Mouse (Mus musculus) left cerebral cortex, adult 9 months (tissue): ENCODE measurements at regions not wholly inside any gene's neighbourhood (a gene's known extent, or its start where the extent isn't known, plus 50 kb on each side); places are given as distances from the start of the nearest gene placed in this dataset.
A peak's percentile ranks its signal among the peaks of the same experiment; 100 is the strongest.

ENCODE experiments used
- DNase-seq, 2 experiments: peaks; one replicate each; pipeline ENCODE4 v3.0.0; 2022; ENCODE audit warnings: low spot score in 2 of 2

DNA sequence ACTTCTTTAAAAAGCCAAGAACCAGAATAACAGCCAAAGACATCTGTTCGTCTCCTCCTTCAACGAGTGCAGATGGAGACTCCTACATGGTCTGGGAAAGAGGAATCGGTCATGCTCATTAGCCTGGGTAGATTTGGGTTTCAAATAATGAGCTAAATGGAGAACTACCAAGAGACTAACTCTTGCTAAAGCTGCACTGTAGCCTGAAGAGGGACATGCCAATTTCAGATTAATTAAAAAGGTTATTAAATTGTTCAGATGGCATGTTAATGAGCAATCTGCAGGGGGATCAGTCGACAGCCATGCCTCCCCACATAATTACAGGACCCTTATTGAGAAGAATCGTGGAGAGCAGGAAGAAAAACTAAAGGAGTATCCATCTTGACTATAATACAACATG lies 386.1 kb downstream of the Nedd1 start:
- DNase-seq = no peak

DNA sequence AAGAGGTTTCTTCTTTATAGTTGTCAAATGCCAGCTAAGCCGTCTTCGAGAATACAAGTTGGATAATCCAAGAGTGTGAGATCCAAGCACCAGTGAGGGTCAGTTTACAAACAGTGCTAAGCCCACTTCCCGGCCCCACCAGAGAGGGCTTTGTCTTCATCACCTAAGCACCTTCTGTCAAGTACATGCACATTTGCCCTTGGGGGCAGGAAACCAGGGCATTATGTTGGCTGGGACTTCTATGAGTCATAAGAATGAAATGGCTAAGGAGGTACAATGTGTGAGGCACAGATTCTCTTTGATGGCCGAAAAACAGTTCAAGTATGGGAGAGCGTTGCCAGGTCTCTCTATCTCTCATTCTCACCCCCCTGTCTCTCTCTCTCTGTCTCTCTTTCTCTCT lies 387.1 kb downstream of the Nedd1 start:
- DNase-seq = no peak

DNA sequence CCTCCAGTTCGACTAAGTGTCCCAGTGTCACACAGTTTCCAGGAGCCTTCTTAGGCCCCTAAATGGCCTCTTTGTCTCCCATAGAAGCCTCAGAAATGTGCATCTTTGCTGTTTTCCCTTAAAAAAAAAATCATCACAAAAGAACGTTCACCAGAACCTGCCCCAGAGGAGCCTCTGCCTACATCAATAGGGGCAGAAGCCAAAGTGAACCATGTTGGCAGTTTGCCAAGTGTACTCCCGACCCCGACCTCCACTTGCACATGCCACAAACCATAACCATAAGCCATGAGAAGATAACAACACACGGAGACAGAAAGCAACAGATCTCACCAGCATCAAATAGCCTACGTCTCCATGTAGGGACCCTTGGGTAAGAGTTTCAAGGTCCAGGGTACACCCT lies 388.4 kb downstream of the Nedd1 start:
- DNase-seq = no peak

DNA sequence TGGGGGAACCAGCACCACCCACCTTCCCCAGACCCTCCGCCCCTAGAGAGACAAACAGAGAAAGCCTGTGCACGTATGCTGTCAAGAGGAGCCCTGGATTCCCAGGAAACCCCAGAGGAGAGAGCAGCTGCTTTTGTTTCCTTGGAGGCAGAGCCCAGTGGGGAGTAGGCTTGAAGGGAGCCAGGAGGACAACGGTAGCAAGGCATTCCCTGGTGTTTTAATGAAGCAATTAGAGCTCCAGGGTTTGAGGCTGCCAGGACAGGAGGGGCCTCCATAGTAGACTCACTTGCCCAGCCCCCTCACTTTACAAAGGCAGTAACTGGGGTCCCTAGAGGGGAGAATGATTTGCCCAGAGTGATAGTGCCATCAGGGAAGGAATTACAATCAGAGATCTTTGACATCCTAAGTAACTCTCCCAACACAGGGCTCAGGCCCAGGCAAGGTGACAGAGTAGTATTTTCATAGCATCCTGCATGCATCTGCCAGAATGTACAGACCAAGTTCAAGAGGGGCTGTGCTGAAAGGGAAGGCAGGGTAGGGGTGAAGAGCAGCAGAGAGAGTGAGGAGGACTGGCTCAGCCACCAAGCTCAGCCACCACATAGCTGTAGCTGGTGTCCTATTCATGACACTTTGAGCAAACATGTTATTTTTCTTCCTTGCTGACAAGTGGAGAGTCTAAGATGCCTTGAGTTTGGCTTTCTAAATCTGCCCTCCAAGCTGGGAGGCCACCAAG lies 389.0 kb downstream of the Nedd1 start:
- no peak for DNase-seq

DNA sequence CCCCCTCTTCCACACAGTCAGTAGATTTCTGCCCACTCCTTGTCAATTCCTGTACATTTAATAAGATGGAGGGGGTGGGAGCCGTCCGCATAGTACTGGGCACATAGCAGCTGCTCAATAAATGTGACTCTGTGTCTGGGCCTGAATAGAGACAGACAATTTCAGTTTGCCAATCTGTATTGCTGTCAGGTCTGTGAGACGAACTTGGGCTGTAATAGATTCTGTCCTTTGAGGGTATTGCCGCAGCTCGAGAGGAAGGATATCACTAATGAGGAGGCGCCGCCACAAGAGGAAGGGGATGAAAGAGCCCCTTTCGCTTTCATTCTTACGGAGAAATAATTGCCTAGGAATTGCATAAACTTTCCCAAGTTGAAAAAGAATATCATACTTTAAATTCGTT lies 392.1 kb downstream of the Nedd1 start:
- DNase-seq = no peak

DNA sequence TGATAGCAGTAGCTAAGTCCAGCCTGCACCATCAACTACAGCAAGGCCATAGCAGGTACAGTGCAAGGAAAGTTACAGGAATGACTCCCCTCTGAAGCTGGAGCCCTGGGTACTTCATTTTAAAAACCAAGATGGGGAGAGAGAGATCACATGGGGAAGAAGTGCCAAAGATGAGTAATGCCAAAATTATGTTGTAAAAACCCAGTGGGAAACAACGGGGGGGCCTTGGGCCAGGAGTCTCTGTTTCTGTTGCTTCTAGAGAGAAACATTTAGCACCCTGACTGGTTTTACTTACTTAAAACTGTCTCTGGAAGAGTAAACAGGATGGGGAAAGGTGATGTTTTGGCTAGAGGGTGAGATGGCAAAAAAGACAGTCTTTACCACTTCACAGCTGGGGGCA lies 392.6 kb downstream of the Nedd1 start:
- DNase-seq = no peak

DNA sequence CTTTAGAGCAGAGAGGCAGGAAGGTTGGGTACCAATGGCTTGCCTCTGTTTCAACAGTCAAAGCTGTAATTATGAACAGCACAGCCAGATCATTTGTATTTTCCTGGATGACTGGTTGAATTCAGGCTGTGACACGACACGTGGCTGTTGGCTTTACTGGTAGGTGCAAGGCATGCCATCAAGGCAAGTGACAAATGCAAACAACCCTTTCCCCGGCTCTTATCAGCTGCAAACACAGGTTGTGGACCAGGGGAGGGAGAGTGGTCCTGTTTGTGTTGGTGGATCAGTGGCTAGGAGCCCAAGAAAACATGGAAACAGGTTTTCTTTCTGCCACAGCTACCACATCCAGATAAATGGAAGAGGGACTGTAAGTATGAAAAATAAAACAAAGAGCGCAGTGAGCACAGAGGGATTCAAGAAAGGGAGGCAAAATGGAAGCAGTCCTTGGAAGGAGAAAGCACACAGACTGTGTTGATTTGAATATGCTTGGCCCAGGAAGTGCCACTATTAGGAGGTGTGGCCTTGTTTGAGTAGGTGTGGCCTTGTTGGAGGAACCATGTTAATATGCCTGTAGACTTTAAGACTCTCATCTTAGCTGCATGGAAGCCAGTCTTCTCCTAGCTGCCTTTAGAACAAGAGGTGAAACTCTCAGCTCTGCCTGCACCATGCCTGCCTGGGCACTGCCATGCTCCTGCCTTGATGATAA lies 396.8 kb downstream of the Nedd1 start:
- DNase-seq = no peak

DNA sequence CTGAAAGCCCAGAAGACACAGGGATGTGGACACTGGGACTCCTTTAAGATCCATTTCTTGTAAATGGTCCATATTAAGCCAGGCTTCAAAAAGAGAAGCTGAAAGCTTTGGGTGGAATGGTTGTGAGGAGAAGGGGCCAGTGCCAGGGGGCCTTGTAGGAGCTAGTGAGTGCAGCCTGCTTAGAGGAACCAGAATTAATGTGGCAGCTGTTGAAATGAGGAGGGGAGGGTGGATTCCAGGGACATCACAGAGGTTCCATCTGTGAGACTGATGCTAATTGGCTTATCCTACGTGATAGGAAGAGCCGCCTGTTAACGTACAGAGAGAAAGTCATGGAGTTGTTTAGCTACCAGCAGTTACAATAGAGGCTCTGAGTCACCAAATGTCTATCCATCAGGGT lies 407.6 kb downstream of the Nedd1 start:
- DNase-seq = no peak

DNA sequence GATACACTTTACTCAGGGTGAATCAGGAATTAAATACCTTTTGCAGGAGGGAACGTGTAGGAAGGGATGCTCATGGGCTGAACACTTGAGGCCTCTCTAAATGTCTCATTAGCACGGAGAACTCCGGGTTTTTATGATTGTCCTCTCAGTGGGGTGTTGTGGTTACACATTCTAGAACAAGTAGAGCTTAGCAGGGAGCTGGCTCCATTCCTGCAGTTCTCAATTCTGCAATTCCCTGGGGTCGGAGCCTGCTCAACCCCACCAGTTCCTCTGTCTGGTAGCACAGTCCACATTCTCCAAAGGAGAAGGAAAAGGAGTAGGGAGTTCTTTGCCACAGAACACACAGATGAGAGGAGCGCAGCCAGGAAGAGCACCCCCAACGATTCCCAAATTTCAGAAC lies 409.9 kb downstream of the Nedd1 start:
- no peak for DNase-seq

DNA sequence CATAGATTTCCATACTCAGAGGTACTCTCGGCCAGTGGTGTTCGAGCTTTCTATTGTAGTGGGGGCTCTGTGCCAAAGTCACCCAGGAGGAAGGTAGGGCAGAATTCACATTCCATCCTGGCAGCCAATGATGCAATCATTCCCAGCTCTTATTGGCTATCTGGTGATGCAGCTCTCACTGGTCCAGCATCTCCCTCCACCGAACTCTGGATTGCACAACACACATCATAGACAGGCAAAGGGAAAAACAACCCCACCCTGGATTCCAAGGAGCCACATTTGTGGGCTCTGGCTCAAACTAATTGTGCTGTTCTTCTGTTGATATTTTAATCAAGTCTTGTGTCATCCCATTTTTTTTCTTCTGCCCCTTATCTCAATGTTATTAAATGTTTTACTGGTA lies 413.6 kb downstream of the Nedd1 start:
- DNase-seq = no peak

DNA sequence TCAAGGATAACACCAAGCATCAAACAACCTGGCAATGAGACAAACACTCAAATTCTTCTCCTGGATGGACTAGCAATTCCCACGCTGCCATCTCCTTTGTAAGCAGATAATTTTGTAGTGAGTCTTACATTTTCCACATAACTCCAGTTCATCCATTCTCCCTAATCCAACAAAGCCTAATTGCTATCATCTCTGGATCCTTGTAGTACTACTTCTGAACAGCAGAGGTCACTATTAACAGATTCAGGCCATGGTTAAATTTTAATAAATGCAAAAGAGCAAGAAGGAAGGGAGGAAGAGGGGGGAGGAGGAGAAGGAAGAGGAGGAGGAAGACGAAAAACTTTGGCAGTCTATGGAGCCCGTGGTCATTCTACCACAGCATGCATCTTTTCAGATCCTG lies 414.4 kb downstream of the Nedd1 start:
- peak in 1 of 2 experiments; percentile 10 for DNase-seq

DNA sequence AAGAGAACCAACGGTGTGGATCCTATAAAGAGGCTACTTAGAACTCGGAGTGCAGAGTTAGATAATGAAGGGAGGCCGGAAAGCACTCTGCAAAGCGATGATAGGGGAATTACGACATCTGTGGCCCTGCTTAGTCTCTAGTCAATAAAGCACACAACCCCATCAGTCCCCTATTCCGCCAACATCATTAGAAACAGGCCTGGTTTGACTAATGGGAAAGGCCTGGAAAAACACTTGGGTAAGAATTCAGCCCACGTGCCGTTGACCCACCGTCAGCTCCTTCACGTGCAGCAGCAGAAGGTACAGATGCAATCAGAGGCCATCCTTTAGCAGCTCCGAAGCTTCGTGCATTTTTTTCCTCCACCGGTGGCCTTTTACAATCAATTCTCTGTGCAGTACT lies 423.5 kb downstream of the Nedd1 start:
- DNase-seq = no peak

DNA sequence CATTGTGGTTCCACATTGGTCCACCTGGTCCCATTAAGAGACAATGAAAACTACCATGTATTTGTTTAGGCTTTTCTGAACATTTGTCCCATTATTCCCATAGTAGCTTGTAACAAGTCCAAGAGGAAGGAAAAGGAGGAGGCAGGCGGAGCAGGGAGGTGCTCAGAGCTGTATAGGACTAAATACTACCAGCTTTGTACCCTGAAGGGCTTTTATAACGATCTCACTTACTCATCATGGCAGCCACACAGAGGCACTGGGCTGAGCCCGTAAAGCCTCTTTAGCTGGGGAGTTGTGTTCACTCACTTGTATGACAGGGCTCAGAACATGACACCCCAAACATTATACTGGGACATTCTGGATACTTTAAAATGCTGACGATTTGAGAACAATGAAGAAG lies 425.4 kb downstream of the Nedd1 start:
- no peak for DNase-seq

DNA sequence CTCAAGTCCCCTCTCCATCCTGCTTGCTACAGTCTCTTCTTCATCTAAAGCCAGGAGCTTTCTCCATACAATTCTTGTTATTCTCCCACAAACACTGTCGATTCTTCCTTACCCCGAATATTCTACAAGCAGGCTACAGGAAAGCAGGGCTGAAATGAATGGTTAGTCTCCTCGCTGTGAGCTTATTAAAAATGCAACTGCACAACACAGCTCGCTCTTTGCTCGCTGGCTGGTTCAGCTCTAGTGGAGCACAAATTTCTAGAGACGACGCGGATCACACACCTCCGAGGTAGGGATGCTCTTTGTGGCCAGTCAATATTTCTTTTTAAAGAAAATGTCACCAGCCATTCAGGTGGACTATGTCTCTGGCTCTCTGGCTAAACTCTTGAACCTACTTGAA lies 425.9 kb downstream of the Nedd1 start:
- DNase-seq = no peak

DNA sequence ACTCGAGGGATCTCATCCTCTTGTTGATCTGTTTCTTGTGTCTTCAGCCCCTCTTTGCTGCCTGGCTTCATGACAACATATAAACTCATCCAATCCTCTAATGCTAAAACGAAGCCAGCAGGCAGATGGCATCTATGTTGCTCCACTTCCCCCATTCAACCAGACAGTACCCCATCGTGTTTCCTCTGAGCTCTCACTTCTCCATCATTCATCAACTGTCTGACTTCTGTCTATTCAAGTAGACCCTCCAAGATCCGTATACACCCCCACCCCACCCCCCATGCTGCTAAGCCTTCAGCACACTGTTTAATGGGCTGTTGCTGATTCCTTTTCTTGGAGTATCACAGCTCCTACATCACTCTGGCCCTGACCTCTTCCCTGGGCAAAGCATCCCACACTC lies 429.0 kb downstream of the Nedd1 start:
- no peak for DNase-seq

DNA sequence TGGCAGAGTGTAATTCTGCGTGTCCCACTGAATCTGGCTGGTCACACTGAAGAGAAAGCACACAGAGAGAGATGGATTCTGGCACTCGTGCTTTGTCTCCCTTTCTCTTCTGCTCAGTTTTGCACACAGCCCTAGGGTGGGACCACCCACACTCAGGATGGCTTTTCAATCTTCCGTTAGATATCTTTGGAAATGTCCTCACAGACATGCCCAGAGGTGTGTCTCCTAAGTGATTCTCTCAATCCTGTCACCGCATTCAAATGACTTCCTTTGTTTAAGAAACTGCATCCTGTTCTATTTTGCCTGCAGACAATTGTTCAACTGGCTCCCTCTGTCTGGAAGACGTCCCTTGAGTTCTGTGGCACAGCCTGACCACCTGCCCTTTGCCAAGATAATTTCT lies 433.0 kb downstream of the Nedd1 start:
- DNase-seq = no peak

DNA sequence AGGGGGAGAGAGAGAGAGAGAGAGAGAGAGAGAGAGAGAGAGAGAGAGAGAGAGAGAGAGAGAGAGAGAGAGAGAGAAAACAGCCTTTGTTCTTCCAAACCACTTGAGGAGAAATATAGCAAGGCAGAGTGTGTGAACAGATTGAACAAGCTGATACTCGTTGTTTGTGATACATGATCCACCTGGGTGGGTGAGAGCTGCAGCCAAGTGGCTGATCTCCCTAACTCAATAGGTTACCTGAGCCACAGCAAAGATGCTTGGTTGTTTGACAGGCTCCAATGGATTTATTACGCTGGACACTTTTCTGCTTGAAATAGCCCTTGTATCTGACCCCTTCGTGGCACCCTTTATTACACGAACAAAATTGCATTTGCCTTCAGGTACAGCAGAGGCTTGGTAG lies 438.0 kb downstream of the Nedd1 start:
- DNase-seq = no peak

DNA sequence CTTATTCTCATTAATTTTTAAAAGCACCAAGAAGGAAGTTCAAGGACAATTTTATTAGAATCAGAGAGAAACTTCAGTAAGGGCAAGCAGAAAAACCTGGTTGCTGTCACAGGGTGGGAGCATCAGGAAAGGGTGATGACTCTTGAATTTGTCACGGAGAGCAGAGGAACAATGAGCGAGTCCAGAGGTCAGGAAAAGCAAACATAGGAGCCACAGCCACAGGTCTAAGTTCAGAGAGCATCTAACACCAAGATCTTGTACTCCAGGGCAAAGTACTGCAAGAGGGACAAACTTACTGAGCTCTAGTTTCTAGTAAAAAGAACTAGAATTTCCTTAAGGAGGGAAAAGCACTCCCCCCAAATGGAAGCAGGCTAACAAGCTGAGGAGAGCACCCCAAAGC lies 444.2 kb downstream of the Nedd1 start:
- DNase-seq = no peak

DNA sequence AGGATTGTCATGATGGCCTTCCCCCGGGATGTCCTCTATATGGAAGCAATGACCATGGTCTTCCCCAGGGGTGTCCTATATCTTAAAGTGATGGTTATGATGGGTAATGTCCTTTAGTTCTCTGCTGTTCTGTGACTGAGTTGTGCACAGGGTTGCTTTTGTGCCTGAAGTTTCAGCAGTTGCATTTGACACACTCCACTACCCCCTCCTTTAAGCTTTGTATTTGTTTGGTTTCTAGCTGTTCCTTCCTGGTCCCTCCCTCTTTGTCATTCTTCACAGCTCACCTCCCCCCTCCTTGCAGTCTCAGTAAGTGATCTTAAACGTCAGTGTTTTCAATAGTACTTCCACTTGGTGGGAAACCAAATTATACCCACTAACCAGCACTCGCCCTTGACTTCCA lies 464.4 kb downstream of the Nedd1 start:
- DNase-seq = no peak

DNA sequence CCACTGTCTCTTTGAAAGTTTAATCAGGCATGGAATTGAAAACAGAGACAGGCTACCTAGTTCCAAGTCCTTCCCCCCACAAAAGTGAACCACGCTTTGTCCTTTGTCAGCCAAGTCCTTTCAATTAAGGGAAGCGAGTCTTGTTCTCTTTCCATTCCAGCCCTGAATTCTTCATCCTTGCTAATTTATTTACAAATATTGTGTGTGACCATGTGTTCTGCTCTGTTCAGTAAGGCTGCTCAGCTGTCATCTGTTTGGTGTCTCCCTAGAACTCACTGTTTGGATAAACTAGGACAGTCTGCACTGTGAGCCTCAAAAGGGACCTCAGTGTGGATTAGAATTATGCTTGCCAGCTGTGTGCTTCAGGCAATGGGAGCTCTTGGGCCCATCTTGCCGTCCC lies 473.6 kb downstream of the Nedd1 start:
- peak; percentile 5 to 25 for DNase-seq

DNA sequence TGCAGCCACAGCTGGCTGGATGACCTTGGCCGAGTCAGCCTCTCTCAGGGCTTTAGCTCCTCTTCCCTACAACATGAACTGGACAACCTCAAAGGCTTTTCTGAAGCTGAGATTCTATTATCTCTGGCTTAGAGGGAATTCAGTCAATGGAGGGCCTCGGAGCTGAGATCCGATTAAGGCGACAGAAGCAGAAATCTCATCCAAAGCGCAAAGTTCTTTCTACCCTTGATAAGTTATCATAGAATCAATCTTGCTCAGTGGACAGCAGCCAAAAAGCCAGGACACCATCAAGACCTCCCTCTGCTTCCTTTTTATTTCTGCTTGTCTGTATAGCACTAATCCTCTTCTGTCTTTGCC lies 474.8 kb downstream of the Nedd1 start:
- no peak for DNase-seq

DNA sequence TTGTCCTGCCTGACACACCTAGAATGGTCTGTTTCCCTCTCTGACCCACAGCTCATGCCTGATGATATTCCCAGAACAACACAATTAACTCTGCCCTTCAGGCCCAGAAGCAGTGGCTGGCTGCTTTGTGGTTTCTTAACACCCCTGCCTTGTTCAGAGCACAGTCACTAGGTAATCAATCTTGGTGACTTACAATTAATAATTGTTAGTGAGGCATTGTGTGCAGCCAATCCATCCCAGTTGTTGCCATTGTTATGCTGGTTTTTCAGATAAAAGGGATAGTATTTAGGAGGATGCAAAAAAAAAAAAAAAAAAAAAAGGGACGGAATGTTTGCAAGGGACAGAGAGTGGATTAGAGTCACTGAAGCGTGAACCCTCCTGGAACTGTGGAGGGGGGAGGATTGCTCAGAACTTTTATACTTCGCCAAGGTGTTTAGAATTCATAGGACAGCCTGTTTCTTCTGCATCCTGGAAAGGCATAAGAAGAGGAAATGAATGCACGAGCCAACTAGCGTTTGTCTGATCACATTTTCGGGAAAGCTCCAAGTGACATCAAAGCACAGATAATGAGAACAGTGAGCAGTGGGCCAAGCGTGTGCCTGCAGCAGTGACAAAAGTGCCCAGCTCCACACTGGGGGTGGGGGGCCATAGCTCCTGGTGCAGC lies 475.3 kb downstream of the Nedd1 start:
- DNase-seq = peak in 1 of 2 experiments; percentile 4

DNA sequence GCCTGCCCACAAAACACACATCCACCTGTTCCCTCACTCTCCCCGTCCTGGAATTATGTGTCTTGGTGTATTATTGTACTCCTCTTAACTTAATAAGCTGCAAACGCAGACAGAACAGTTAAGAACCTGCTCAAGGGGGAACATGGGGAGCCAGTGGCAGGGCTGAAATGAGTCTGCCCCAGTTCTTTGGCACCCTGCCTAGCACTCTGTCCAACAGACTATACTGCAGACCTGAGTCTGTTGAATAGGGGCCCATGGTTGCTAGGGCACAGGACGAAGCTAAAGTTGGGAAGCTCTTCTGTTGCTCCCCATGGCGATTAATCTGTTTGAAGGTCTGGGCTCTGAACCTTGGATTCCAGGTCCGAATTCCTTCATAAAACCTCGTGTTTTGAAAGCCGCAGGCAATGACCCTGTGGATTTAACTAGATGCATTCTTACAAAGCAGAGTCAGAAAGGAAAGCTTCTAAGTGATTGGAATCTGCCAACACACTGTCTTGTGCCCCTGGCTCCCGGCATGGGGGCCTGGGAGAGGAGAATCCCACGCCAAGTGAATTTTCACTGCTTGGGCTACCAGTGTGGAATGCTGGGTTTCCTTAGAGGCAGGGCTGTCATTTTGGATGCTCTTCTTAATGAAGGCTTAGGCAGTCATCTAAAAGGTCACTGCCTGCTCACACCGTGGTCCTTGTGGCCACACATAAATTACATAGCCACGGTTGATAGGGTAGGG lies 479.3 kb downstream of the Nedd1 start:
- DNase-seq = peak in 1 of 2 experiments; percentile 2
